In the genomic region with DNA sequence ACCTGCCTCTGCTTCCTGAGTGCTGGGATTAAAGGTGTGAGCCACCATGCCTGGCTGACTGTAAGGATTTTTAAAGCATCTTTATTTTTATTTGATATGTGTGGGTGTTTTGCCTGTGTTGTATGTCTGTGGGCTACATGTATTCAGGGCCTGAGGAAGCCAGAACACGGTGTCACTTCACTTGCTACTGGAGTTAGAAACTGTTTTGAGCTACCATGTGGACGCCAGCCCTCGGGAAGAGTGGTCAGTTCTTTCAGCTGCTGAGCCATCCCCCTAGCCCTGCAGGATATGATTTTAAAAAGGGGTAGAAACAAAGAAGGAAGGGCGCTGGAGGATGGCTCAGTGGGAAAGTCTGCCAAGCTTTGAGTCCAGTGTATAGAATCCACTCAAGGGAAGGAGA, we compare ENCODE assay signal across 15 mouse cellular contexts.
"Had no signal": no experiment of that assay in that cellular context is flagged by ENCODE, and none has a peak within 500 bp of the region (broad histone marks: within the 10 kb centered on the region; RNA-seq: fewer than 3 reads in every experiment).

No protein-coding gene starts in this region.

- H3K9me3 ChIP-seq: neural tube, embryonic 15.5 days; stomach, embryonic 15.5 days had no signal

- H3K27me3 ChIP-seq: neural tube, embryonic 15.5 days; stomach, embryonic 15.5 days had no signal

- H3K4me3 ChIP-seq: neural tube, embryonic 15.5 days; stomach, embryonic 15.5 days had no signal

- H3K9ac ChIP-seq: neural tube, embryonic 15.5 days; stomach, embryonic 15.5 days had no signal

- H3K27ac ChIP-seq: neural tube, embryonic 15.5 days; stomach, embryonic 15.5 days; stomach, postnatal 0 days had no signal

- DNase-seq: retina, postnatal 1 day; right cerebral cortex, adult 18-20 months; right cerebral cortex, postnatal 14 days; right cerebral cortex, postnatal 25 days; right cerebral cortex, postnatal 4 days; spleen, adult 18-20 months; thymus, adult 18-20 months; thymus, adult 2 months; thymus, postnatal 14 days; thymus, postnatal 25 days; thymus, postnatal 36 days; thymus, postnatal 4 days had no signal

- H3K4me2 ChIP-seq: neural tube, embryonic 15.5 days; stomach, embryonic 15.5 days had no signal
